Mouse (Mus musculus) erythroblast, embryonic 14.5 days (primary cell): Measurements from ENCODE around the gene Rbpjl.

Experiments used
- GATA1 ChIP-seq: IDR thresholded peaks from 2 replicates; pipeline ENCODE4 v1.6.1; 2012; ENCODE audit warnings: low read length, inconsistent platforms, mixed read lengths
- TAL1 ChIP-seq: IDR thresholded peaks from 3 replicates; pipeline ENCODE4 v1.6.1; 2012; ENCODE audit warnings: low read length, inconsistent platforms, mixed read lengths

- TF ChIP-seq TAL1 (no peak), GATA1 (no peak)
Measured at GRCm38 (mm10) chr2:164448921-164449320, 46.0 kb downstream of the Rbpjl start.
